Mouse (Mus musculus) urinary bladder, postnatal 36 days (tissue): ENCODE data around the gene Asb12.
A peak's percentile ranks its signal among the peaks of the same experiment; 100 is the strongest.
"Not testable (repeated sequence)": the region's sequence is repeated elsewhere in the genome, so short reads cannot be mapped to it uniquely, and the experiment has no call there.

ENCODE experiments used
- DNase-seq, 2 experiments: peaks; one replicate each; pipeline ENCODE4 v3.0.0; 2022; ENCODE audit warnings: low spot score in 2 of 2, mixed read lengths in 1 of 2

The Asb12 gene

DNA sequence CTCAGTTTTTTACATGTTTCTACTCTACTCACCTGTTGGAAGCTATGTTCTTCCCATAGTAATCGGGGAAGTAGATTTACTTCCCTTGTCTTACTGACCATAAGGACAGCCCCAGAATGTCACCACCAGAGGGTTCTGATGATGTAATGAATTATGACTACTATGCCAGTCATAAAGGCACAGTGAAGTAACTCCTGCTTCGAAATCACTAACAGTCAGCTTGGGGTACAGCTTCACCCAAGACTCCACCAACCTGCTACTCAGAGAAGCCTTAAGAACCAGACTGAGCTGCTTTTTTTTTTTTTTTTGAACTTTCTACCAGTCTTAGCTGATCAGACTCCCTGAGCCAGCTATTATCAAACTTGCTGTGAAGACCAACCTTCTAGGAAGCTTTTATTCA lies at the start of gene Asb12, which contains the start of gene Pfn5:
Gene Asb12 (minus strand): TSS at position 101 of the 400 bp plus-strand sequence.
Gene Pfn5 (plus strand): TSS at position 218 of the 400 bp plus-strand sequence.
- DNase-seq, result no peak

DNA sequence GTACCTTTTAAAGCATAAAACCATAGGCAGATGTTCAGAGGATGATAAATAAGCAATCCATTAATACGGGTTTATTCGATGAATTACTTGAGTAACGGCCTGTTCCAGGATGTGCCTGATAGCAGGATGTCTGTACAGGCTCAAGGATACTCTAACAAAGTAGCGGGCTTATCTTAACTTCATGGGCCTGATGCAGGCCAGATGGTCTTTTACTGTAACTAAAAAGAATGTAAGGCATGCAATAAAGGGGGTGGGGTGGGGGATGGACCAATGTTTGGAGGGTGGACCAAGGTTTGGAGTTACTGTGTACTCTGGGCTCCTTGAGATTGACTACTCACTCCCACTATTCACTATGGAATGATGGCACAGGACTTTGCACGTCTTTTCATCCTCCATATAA lies 42.8 kb upstream of the Asb12 start:
- DNase-seq, result no peak

DNA sequence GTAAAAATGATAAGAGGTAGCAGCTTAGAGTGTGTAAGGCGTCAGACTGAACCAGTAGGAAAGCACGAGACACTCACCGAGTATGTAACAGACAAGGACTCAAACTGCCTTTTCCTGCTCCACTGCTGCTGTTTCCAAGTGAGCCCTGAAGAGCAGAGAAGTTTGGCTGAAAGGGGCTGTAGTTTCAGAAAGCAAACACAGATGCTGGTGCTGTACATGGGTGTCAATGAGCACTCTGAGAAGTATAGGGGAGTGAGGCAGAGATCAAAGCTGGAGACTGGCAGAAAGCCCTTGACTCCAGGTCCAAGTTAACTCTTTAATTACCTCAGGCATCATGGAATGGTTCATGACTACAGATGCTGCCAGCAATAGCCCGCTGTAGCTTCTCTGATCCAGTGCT lies 3.5 kb downstream of the Asb12 start:
- no peak for DNase-seq

DNA sequence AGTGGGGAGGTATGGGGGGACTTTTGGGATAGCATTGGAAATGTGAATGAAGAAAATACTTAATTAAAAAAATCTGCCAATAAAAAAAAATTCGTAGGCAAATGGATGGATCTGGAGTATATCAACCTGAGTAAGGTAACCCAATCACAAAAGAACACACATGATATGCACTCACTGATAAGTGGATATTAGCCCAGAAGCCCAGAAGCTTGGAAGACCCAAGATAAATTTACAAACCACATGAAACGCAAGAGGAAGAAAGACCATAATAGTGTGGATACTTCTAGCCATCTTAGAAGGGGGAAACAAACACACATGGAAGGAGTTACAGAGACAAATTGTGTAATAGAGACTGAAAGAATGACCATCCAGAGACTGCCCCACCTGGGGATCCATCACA lies 22.3 kb downstream of the Asb12 start:
- not testable (repeated sequence) for DNase-seq

DNA sequence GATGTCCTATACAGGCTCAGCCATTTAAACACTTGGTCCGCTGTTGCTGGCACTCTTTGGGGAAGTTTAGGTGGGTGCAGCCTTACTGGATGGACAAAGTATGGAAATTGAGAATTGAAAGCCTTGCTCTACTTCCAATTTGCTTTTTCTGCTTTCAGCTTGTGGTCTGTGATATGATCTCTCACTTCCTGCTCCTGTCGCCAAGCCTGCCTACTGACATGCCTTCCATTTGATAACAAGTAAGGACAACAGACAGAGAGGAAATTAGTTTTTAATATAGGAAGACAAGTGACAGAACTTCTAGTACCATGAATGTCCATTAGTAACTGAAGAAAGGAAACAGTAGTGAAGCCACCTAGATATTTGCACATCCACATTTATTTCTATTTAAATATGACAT lies 32.6 kb downstream of the Asb12 start:
- no peak for DNase-seq

DNA sequence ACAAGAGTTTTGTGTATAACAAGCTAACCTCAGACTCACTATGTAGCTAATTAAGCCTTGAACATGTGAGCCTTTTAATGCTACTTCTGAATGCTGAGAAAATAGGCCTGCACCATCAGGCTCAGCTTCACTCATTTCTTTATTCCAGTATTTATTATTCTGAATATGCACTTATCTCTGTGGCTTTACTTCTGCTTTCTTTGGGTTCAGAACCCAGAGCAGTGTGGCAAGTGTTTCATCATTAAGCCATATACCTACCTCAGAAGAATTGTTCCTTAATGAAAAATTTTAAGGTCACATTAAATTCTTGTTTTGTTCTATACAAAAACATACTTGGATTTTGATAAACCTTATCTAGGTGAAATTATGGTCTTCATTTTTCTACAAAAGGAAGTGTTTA lies 33.9 kb downstream of the Asb12 start:
- no peak for DNase-seq

DNA sequence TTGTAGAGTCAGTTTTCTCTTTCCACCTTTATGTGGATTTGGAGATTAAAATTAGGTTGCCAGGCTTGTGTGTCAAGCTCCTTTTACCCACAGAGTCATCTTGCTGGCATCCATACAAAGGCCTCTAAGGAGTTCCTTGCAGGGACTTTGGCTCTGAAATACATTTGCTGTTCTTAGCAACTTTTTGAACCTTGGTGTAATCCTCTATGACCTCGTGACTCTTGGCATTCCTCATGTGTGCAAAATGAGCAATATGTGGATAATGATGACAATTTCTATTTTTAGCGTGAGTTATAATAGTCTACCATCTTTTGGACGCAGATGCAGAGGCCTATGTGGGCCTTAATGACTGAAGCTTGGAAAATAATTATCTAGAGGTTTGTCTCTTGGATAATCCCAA lies 100.6 kb downstream of the Asb12 start:
- DNase-seq, result no peak

DNA sequence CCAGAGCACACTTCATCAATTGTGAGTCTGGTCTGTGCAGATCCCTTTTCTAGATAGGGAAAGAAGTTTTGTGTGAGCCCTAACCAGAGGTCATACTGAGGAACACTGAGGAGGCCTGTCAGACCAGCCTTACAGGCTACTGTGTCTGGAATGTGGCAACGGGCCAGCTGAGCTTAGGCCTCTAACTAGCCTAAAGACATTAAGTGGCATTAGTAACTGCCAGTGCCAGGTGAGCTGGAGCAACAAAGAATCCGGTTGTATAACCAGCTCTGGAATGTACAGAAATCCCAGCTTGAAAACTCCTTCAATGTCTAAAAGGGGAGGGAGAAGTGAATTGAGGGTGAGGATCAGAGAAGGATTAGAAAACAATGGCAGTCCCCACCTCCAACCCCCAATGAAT lies 111.9 kb downstream of the Asb12 start:
- peak; percentile 32 to 33 for DNase-seq

DNA sequence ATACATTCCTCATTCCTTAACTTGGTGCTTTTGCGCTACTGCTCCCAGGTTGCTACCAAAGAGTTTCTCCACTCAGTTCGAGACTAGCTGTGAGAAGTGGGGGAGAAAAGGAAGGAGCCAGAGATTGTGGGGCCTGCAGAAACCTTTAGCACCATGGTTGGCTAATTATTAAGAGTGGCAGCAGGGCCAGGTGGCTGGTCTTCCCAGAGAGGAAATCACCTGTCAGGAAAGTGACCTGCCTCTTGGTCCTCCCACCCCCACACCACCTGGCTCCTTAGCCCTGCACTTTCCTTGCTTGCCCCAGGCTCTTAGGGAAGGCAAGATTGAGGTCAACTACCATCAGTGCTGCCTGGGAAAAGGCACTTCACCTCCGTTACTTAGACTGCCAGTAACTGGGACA lies 112.6 kb downstream of the Asb12 start:
- DNase-seq, result no peak

DNA sequence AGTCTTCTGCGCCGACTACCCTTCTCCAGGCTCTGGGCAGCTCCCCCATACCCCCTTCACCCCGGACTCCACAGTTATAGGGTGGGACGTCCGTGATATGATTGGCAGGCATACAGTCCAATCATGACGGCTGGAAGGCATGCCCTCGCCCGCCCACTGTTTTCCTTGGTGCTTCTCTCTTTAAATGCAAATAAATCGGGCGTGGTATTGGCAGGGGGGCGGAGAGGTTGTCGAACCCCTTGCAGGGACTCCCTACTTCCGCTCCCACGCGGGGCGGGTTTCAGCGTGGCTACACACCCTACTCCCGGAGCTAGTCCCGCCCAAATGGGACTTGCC lies 113.0 kb downstream of the Asb12 start, which contains the start of gene Amer1:
Gene Amer1 (minus strand): TSS at position 97 of the 336 bp plus-strand sequence.
- DNase-seq, result peak; percentile 87 to 91

DNA sequence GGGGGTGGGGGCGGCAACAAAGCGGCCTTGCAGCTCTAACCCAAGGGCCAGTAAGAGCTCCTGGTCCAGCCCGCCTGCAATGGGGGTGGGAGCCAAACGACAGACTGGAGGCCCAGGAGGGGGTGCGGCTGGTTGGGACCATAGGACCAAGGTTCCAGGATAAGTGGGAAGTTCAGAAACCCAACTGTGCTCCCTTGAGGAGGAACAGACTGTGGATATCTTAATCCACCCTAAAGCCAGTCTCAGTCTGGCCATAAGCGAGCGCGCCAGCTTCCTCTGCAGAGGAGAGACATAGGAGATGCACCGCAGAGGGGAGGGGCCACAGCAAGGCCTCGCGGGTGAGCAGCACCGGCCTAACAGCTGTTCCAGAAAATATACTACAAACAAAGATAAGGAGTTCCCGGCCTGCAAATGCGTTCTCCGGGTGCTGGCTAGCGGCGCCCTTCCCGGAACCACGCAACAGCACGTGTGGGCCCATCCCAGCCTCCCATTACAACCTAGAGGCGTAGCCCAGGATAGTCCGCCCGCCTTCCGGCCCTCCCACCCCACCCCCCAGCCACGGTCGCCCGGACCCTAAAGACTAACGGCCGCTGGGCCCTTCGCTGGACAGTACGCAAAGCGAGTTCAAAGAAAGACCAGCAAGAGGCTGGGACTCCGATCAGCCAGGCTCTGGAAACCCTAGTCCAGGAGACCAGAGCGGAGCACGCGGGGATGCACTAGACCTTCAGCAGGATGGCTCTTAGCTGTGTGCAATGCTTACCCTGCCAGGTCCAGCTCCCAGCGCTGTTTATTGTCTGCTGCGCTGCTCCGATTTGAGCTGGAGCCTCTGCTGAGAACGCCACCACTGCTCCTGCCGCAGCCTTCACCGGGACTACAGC lies 113.7 kb downstream of the Asb12 start:
- peak; percentile 23 to 36 for DNase-seq

DNA sequence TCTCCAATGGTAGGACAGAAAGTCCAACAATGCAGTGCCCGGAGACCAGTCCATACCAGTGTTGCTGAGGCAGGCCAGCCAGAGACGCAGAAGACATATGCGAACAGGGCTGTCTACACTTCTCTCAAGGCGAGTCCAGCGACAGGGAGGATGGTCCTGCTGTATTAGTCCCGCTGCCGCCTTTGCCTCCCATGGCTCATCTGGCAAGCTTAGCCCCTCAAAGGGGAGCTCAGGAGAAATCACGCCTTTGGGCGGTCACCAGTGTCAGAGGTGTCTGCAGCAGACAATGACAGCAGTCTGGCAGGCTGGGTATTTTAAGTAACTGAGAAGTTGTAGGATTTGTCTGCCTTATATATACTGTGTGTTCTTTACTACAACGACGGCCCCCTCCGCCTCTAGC lies 114.4 kb downstream of the Asb12 start:
- DNase-seq, result no peak

DNA sequence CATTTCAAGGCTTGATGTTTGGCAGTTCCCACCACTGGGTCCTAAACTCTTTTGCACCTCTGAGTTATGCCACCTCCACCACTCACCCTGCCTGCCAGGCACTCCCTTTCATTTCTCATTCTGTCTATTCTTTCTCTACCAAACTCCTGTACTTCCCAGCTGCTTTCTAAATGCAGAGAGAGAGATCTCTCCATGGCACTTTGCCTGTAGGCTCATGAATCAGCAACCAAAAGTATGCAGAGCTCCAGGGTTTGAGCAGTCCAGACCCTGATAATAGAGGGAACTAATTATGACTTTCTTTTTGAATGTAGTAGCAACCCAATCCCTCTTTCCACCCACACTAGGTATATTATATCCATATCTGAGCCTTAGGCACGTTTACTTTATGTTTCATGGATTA lies 115.5 kb downstream of the Asb12 start:
- DNase-seq, result no peak

DNA sequence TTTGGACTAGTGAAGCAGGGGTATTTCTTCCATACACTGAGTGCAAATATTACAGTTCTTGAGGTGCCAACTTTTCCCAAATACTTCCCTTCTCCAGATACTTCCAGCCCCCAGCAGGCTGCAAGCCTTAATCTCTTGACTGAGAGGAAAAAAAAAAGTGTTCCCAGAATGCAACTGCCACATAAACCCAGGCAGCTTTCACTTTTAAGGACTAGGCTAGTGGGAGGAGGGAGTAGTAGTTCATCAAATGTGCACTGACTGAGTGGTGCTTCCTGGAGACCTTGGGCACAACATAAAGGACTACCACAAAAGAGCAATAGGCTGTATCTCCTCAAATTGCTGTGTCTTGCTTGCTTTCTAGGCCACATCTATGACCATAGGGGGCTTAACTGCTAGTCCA lies 116.5 kb downstream of the Asb12 start:
- no peak for DNase-seq

DNA sequence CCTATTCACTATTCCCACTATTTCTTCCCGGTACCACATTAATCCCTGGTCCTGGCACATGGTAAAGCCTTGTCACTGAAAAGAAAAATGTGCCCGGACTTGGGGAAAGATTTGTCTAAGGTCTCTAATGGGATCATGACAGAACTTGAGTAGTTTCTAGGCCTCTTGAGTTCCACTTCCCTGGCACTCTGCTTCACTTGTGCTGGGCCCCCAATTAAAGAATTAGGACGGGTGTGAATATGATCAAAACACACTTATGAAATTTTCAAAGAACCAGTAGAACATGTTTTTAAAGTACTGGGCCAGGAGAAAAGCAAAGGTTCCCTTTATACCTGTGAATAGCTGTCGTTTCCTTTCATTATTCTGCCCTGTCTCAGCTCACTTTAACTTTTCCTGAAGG lies 119.3 kb downstream of the Asb12 start:
- DNase-seq, result no peak

DNA sequence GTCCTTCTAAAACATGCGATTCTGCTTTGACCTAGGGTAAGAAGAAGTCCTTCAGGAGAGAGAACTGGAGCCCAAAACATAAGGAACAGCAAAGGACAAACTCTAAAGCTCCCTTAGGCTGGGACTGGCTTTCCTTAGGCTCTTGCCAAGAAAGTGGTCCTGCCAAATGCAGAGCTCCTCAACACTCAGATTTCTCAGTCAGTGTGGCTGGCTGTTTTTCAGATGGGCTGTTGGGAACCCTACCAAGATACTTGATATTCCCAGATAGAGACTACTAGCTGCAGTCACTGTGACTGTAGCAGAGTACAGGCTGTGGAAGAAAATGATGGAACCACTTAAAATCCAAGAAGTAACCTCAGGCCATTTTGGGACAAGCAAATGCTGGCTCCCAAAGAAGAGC lies 120.6 kb downstream of the Asb12 start:
- DNase-seq, result peak in 1 of 2 experiments; percentile 20
